Mouse (Mus musculus) erythroid progenitor cell, adult 5-6 weeks (primary cell): ENCODE results near the gene Smg9. TPM values are rescaled to one million over a fixed set of nuclear protein-coding genes. Genes with fewer than 3 reads are reported as not detected.
A peak's percentile ranks its signal among the peaks of the same experiment; 100 is the strongest.

Experiments used
- ATAC-seq: replicated peaks from 2 replicates; pipeline ENCODE4 v1.8.0; 2016; ENCODE audit warnings: moderate number of reproducible peaks, mild to moderate bottlenecking, moderate TSS enrichment, inconsistent platforms; ENCODE audit not compliant: poor library complexity, low FRiP score, severe bottlenecking
- total RNA-seq, 2 experiments: library from RNA; stranded (forward) in 1 of 2; stranded (reverse) in 1 of 2; fragments of 150-400 nt in 1 of 2; fragments of 186-747, 209-891 nt in 1 of 2; gene quantifications; 2 replicates each; pipeline versions ENCODE4 v1.2.3 to v1.2.4; 2015 to 2017; ENCODE audit warnings: low replicate concordance in 2 of 2

The Smg9 gene
- total RNA-seq, 2 experiments from 2014 or later: 42.7 to 52.0 TPM

DNA sequence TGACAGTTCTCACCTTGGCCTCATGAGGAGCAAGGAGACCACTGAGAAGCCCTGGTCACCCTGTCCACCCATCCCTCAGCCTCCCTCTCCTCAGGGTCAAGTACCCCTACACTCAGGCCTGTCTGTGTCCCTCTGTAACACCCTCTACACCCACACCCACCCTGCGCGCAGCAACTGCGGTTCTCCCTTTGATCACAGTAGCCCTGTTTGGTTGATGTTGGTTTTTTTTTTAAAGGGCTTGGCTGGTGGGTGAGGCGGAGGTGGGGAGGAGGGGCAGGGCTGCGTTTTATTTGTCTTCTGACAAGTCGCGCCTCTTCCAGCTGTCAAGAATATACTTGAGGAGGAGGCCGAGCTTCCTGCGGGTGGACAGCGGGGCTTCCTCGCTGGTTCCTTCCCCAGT is 32.3 kb downstream of the Smg9 start:
- no peak for ATAC-seq

DNA sequence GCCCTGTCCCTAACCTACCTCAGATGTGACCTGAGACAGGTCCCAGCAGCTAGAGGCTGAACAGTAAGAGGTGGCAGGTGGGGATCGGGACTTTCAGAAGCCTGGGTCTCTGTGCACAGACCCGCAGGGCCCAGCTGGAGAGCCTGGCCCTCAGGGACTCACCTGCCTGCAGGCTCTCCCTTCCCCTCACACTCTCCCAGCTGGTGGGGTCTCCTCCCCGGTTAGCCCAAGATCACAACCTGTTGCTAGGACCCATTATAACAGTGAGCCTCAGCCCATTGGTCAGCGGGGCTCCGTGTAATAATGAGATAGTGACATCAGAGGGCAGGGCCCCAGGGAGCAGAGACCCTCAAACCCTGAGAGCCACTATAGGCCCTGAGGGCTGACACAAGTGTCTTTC is 35.9 kb downstream of the Smg9 start:
- no peak for ATAC-seq

DNA sequence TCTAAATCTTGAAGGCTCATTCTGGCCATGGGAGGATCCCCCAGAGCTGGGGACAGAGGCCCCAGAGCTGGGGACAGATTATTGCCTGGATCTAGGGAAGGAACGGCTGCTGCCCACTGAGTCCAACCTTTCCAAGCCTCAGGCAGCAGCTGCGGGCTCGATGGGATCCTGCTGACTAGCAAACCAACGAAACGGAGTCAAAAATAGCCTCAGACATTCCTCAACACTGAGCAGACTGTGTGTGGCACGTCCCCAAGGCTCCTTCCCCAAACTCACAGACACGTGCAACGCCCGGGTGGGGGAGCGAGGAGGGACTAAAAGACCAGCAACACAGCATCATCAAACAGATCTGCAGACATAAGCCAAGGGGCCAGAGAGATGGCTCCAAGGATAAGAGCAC is 38.6 kb downstream of the Smg9 start:
- ATAC-seq: no peak

DNA sequence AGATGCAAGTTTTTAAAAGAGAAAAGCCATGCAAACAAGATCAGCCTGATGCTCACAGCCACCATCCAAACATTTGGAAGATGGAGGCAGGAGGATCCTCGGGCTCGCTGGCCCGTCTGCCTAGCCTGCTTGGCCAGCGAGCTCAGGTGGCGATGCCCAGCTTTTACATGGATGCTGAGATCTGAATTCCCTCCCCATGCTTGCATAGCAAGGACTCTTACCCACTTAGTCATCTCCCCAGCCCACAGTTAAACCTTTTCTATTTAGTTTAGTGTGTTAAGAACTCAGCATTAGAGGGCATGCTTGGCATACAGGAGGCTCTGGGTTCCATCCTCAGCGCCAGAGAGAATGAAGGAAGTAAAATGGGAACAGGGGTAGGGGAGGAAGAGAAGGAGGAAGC is 39.8 kb downstream of the Smg9 start:
- no peak for ATAC-seq

DNA sequence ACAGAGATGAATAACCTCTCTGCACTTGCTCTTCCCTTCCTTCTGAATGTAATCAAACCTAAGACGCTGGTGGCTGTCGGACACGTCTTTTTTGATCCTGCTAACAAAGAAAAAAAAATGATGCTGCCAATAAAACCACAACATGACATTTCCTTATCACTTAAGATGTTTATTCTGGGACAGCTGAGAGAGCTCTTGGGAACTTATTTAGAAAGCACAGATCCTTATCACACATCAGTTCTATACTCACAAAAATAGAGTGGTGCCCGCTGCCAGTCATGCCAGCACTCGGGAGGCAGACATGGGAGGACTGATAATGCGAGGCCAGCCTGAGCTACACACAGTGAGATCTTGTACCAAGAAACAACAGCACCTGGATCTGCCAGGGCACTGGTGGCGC is 40.5 kb downstream of the Smg9 start:
- no peak for ATAC-seq

DNA sequence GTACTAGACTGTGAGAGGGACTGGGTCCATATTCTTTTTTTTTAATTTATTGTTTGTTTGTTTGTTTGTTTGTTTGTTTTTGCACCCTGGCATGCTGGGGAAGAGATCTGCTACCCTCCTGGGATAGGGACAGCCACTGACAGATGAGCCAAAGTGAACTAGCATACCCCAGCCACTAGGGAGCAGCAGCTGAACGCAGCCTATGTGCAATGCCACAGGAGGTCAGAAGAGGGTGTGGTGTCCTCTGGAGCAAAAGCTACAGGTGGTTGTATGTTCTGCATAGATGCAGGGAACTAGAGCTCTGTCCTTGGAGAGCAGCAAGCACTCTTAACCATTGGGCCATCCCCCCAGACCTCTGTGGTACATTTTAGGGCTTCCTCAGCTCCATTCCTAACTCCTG is 42.4 kb downstream of the Smg9 start:
- ATAC-seq: peak; percentile 76

DNA sequence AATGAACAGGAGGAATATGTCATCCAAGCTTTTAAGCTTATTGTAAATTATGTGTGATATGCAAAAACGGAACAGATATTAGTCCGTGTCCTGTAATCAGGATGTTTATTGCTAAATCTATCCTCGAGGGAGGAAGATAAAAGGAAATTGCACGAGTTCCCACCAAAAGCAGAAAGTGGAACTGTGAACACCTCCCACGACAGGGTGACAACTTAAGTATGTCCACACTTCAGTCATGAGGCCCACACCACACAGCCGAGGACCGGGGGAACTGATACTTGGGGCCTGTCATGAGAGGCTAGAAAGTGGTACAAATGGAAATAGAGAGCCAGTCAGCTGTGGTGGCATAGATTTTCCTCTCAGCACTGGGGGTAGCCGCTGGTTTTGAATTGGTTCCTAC is 42.9 kb downstream of the Smg9 start:
- no peak for ATAC-seq

DNA sequence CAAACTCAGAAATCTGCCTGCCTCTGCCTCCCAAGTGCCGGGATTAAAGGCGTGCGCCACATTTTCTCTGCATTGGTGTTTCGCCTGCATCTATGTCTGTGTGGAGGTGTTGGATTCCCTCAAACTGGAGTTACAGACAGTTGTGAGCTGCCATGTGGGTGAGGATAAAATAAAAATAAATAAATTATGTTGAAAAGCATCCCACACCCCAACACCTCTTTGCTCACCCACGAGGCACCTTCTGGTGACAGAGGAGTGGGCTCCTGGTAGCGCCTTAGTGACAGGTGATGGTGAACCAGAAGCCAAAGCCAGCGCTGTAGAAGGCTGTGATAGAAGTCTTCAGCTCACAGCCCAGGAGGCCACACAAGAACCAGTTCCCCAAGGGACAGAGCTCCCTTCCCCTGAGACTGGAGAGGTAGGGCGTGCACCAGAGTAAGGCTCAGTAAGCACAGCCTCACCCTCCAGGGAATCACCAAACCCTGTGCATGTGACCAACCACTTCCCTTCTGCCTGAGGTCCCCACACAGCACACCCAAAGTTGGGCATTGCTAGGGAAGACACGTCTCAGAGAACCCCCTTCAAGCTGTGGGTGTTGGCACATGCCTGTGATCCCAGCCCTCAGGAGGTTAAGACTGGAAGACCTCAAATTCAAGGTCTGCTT is 46.0 kb downstream of the Smg9 start:
- no peak for ATAC-seq

DNA sequence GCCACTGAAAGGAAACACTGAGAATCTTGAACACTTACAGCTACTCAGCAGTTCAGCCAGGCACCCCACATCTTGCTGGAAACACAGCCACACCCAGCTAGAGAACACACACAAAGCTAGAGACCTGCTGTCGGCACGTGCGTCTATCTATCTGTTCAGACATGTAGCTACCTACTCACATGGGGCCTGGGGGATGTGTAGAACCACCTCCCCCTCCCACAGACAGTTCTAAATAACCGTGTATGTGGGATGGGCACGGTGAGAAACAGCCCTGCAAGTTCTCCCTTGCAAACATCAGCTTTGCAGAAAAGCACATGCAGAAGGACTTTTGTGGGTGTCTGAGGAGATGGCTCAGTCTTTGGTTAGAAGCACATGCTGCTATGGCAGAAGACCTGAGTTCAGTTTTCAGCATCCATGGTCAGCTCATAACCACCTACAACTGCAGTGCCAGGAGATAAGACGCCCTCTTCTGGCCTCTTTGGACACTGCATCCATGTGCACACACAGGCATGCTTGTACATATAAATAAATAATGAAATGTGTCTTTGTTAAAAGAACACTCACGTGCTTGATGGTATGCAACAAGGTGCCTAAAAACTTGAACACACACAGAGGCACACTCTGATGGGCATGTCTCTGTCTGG is 47.4 kb downstream of the Smg9 start:
- no peak for ATAC-seq

DNA sequence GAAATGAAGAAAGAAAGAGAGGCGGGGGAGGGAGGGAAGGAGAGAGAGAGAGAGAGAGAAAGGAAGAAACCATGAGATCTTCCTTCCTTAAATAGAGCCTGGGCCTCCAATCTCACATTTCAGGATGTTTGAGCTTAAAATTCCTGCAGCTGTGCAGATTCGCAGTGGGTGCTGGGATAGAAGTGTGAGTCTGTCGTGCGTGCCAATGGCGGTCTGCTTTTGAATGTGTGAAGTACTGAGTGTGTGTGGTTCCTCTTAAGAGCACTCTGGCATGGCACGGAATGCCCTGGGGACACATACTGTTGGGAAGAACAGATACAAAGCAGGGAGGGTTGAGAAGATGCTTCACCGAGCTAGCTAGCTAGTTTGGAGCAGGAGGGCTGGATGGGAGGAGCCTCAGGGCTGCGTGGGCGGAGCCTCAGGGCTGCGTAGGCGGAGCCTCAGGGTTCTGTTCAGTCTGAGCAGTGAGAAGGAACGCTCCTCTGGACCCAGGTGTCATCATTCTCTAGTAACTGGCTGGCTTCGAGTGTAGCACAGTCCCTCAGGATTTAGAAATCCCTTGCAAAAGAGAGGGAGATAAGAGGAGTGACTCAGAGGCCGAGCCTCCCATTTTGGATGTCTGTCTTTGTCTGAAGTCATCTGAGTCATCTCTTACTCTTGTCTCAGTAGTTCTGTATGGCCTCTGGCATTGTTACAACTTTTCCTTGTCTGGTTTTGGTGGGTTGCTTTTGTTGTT is 49.5 kb downstream of the Smg9 start:
- ATAC-seq: no peak

DNA sequence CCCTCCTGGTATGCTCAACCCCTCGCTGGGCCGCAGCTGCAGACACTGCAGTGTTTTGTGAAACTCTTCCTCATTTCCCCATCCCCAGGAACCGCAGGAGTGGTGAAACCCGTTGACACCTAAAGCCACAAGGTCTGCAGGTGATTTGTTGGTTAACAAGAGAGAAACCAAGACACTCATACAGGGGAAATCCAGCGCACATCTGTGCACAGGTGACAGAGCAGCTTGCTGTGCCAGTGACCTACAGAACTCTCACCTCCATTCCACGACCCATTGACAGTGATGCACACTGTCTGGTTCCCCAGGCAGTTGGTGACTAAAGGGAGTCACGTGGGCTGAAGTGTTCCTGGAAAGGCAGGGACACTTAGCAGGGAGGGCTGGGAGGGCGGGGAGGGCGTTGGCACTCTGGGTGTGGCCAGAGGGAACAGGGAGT is 51.2 kb downstream of the Smg9 start:
- no peak for ATAC-seq

DNA sequence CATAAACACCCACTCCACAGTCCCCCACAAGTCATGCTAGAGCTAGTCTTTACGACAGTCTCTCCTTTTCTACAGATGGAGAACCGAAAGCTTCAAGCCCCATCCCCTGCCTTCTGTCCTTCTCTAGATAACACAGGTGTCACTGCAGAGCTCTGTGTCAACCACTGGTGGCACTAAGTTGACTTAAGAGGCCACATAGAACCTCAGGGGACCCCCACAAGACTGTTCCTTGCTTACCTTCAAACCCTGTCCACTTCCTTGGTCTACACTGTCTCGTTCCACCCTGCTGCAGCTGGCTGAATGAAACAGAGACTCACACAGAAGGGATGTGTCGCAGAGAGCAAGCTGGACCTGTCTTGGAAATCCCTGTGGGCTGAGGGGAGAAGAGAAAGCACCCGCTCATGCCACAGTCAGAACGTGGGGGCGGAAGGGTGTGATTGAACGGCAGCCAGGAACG is 52.5 kb downstream of the Smg9 start, which contains the start of gene Irgc1:
Gene Irgc1 (minus strand): TSS at position 443 of the 457 bp plus-strand sequence.
- no peak for ATAC-seq

DNA sequence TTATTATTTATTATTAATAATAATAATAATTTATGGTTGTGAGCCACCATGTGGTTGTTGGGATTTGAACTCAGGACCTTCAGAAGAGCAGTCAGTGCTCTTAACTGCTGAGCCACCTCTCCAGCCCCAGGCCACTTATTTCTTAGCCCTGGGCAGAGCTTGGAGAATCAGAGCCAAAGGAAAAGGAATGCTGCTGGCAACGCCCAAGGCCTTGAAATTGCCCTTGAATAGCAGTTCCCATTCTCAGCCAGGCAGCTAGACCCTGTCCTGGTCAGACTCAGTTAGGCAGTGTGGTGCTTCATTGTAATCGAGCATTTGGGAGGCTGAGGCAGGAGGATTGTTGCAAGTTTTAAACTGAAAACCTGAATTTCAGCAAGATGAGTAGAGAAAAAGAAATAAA is 54.8 kb downstream of the Smg9 start:
- no peak for ATAC-seq

DNA sequence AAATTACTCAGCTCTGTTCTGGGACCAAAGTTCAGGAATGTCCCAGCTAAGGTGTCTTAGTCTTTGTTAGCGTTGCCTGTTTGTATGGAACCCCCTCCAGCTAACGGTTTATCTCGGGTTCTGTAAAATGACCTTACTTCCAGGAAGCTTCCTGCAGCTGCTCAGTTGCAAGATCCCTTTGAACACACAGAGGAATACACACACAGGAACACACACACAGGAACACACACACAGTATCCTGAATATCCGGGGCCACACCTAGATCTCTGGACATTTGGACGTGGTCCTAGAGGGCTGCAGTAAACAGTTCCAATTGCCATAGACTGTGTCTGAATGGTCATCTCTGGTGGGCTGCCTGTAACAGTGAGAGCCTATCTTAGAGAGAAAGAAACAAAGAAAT is 56.3 kb downstream of the Smg9 start:
- no peak for ATAC-seq

DNA sequence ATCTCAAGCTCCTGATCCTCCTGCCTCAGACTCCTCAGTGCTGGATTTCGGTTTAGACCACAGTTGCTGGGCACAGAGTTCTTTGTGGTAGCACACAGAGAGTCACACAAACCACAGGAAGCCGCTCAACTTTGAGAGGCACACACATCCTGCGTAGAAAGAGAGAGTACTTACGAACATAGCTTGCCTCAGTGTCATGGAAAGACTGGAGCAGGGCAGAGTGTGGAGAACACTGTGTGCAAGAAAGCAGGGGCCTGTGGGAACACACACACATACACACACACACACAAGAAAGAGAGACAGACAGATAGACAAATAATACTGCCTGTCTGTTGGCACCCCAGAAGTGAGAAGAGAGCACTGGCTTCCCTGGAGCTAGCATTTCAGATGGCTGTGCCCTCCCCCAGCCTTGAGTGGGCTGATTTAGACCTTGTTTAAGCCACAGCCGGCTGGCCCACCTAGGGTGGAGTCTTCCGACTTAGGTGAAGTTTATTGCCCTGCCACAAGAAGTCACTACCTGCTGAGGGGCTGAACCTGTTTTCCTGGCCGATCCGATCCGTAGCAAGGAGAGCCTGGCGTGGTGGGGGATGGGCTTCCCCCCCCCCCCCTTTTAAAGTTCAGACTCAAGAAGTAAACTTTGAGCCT is 58.4 kb downstream of the Smg9 start:
- no peak for ATAC-seq

DNA sequence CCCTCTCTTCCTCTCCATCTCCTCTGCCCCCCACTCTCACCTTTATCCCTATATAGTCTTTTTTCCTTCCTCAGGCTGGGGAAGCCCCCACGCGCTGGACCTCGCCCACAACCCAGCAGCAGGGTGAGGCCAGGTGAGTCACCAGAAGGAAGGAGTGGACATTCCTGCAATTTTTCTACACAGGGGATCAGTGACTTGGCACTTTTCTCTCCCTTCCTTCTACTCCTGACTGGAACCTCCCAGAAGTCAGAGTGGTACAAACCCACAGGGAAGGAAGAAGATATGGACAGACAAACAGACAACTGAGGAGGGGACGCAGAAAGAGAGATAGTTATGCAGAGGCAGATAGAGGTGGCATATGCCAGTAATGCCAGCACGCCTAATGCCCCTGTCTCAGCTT is 60.0 kb downstream of the Smg9 start:
- no peak for ATAC-seq

DNA sequence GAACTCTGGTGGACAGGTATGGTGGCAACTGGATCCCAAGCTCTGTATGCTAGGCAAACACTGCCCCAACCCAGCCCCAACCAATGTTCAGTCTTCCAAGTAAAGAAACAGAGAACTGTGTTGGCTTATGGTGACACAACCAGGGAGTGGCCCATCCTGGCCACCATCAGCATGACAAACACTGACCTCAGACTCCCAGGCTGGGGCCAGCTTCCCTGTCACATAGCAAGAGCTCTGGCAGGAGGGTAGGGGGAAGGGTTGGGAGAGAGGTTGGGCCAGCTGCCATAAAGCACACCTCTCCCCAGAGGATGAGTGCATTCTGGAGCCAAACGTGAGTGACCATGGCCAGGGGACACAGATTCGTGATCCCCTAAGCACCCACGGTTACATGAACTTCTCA is 60.4 kb downstream of the Smg9 start:
- no peak for ATAC-seq

DNA sequence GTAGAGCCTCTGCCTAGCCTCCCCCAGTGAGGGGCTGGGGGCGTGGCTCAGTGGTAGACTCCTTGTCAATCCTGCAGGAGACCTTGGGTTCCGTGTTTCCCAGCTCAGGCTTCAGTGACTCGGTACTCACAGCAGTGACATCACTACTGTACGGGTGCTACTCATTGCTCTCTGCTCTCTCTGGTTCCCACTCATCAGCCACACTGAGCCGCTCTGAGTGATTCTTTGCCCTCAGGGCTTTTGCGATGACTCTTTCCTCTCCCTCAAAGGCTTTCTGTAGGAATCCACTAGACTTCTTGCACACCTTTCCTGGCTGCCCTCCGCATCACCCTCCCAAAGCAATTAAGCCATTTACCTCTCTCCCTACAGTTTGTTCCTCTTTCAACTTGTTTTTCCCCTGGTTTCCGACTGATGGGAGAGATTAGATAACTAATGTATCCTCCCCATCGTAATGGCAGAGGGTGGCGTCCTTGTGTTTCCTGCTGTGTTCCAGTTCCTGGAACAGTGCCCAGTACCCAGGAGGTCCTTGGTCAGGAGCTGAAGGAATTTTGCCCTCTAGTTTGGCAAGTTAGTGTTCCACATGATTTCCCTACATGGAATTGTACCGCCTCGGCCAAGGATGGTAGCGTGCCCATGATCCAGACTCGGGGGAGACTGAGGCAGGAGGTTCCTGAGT is 62.1 kb downstream of the Smg9 start:
- no peak for ATAC-seq

DNA sequence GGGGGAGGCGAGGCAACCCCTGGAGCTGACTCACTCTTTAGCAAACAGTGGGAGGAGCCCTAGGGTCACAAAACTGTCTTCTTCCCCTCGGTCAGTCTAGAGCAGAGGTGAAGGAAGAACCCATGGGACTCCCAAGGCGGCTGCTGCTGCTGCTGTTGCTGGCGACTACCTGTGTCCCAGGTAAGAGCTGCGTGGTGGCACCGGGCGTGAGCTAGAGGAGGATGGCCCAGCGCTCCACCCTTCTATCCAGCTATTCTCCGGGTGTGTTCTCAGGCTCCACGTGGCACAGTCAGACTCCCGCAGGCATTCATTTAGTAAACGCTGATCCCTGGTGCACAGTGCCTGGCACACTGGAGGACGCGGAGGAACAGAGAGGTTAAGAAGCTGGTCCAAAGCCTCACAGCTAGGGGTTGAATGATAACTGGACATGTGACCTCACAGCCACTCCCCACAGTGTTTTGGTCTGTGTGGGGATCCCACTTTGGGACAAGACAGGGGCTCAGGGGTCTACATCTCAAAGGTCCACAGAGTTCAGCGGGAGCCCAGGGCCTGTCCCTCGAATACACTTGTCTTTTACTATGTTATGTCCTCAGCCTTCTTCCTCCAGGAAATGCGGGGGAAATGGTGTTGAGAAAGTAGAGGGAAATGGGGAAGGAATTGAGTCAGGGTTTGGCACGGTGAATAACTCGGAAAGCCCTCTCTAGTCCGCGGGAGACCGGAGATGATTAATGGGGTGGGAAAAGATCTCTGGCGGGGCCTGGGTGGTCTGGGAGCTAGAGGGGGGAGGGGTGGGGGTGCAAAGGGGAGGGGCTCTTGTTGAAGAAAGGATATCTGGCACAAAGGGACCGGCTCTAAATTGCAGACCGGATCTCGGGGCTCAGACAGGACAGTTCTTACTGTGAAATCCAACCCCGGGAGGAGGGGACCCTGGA is 63.2 kb downstream of the Smg9 start, which contains the start of gene Plaur:
Gene Plaur (plus strand): TSS at position 97 of the 932 bp plus-strand sequence.
- ATAC-seq: no peak
